Mouse (Mus musculus) CH12F3 (cell line): ENCODE measurements around the gene Zfp948.
"Not testable (repeated sequence)": the region's sequence is repeated elsewhere in the genome, so short reads cannot be mapped to it uniquely, and the experiment has no call there.

Experiments used
- in situ Hi-C: fragments of 300-500 bp; cut with MboI; formaldehyde crosslinking; loops from 2 replicates; pipeline ENCODE4 v1.14.3; 2020; ENCODE audit warnings: low sequenced_read_pairs

Gene Zfp948

DNA sequence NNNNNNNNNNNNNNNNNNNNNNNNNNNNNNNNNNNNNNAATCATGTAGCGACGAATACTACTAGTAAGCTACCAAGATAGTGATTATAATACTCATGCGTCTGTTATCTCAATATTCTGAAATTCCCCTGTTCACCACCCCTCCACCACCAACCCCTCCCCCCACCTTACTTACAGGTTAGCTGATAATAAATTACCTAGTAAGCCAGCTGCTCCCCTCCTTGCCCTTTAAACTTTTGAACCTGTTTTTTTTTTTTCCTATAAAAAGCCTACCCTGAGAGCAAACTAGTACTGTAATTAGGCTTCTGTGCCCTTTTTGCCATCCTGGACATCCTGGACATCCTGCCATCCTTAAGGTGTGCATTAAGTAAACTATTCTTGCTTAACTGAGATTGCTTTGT is 56.8 kb downstream of the Zfp948 start:
- in situ Hi-C loops = no loop called here

DNA sequence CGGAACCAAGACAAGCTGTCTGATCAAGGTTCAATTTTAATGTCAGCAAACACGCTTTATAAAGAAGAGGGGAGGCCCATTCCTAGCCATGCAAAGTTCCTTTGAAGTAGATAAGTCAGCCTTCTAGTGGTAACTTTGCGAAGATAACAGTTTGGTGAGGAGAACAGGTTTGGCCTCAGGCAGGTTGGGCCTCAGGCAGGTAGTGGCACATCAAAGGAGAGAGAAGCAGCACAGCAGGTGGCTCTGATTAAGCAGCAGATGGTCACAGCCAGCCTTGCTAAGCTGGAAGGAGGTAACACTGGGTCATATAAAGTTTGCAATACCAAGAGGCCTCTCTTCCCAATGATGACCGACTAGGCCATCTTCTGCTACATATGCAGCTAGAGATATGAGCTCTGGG is 69.0 kb downstream of the Zfp948 start:
- in situ Hi-C loops = not testable (repeated sequence)
